Mouse (Mus musculus) megakaryocyte, embryonic 14.5 days (primary cell): ENCODE data around the gene Ncoa7.

Experiments used
- FLI1 ChIP-seq: IDR thresholded peaks from 2 replicates; pipeline ENCODE4 v1.6.1; 2012; ENCODE audit warnings: low read length, inconsistent platforms, mixed read lengths
- GATA1 ChIP-seq: IDR thresholded peaks from 3 replicates; pipeline ENCODE4 v1.6.1; 2012; ENCODE audit warnings: mixed read lengths, low read length, inconsistent platforms, borderline replicate concordance

- no peak for TF ChIP-seq GATA1
- no peak for TF ChIP-seq FLI1
Measured at GRCm38 (mm10) chr10:30762284-30762964, 40.7 kb downstream of the Ncoa7 start.
